Mouse (Mus musculus) bone marrow macrophage, adult 2 months (primary cell): ENCODE data around the gene Skil. TPM values are rescaled to one million over a fixed set of nuclear protein-coding genes. Genes with fewer than 3 reads are reported as not detected.
"Not testable (repeated sequence)": the region's sequence is repeated elsewhere in the genome, so short reads cannot be mapped to it uniquely, and the experiment has no call there.

Experiments used
- H3K27ac ChIP-seq: 2 replicates; pipeline ENCODE4 v1.5.1; 2012; ENCODE audit warnings: low read depth, low read length; ENCODE audit not compliant: insufficient read depth
- H3K4me1 ChIP-seq: 2 replicates; pipeline ENCODE4 v1.6.1; 2012; ENCODE audit warnings: low read length; ENCODE audit not compliant: control insufficient read depth, insufficient read depth
- H3K4me3 ChIP-seq: 2 replicates; pipeline ENCODE4 v1.5.1; 2012; ENCODE audit warnings: mild to moderate bottlenecking, low read length, moderate library complexity; ENCODE audit not compliant: insufficient read depth
- CTCF ChIP-seq: IDR thresholded peaks from 2 replicates; pipeline ENCODE4 v1.5.1; 2012; ENCODE audit warnings: low read depth, mild to moderate bottlenecking, low read length, moderate library complexity
- POLR2A ChIP-seq: IDR thresholded peaks from 2 replicates; pipeline ENCODE4 v1.6.1; 2012; ENCODE audit warnings: mild to moderate bottlenecking, low read depth, low read length, borderline replicate concordance
- polyA plus RNA-seq: library from polyadenylated mRNA; stranded (reverse); fragments of >200 nt; gene quantifications from 2 replicates; pipeline ENCODE4 v1.2.4, GENCODE M21; 2012; ENCODE audit not compliant: missing spikeins, insufficient read depth, insufficient read length

Skil gene
- polyA plus RNA-seq, 1 experiment, result 35.5 TPM

GRCm38 (mm10) chr3:31138454-31139424 lies 43.9 kb downstream of the Skil start:
- H3K27ac ChIP-seq, result 0 out of 2 replicates have a peak overlapping the region, but pooled peaks have one; percentile 28
- peaks cover 17% of the 10 kb centered on the region for H3K4me1 ChIP-seq
- no peak for TF ChIP-seq POLR2A
- TF ChIP-seq CTCF, result peak; percentile 36; the same call in 1 of the 2 replicates
- H3K4me3 ChIP-seq, result peak overlapping the region; percentile 20; the same call in 1 of the 2 replicates

GRCm38 (mm10) chr3:31141621-31142020 lies 46.8 kb downstream of the Skil start:
- Histone ChIP-seq H3K27ac (no peak overlapping the region), H3K4me3 (no peak overlapping the region), H3K4me1 (peaks cover 4% of the 10 kb centered on the region)
- TF ChIP-seq CTCF (no peak), POLR2A (no peak)

- not testable (repeated sequence) for H3K27ac ChIP-seq, H3K4me3 ChIP-seq, H3K4me1 ChIP-seq
Observed at GRCm38 (mm10) chr3:31145222-31145621, 50.4 kb downstream of the Skil start.

GRCm38 (mm10) chr3:31145641-31146290 lies 50.9 kb downstream of the Skil start:
- H3K4me3 ChIP-seq, result no peak overlapping the region
- H3K27ac ChIP-seq, result no peak overlapping the region
- no peak for TF ChIP-seq POLR2A
- peak; percentile 88 for TF ChIP-seq CTCF
- 0 out of 2 replicates have a peak, but pooled peaks cover 2% of the 10 kb centered on the region for H3K4me1 ChIP-seq

GRCm38 (mm10) chr3:31148595-31148994 lies 53.7 kb downstream of the Skil start:
- Histone ChIP-seq H3K4me1 (0 out of 2 replicates have a peak, but pooled peaks cover 2% of the 10 kb centered on the region), H3K27ac (no peak overlapping the region), H3K4me3 (no peak overlapping the region)
- TF ChIP-seq CTCF, result no peak
- TF ChIP-seq POLR2A, result no peak

- H3K4me1 ChIP-seq, result 0 out of 2 replicates have a peak, but pooled peaks cover 2% of the 10 kb centered on the region
- TF ChIP-seq CTCF (no peak), POLR2A (no peak)
- H3K4me3 ChIP-seq, result peak within 1 kb of the TSS; percentile 14
- H3K27ac ChIP-seq, result no peak within 1 kb of the TSS
Observed at GRCm38 (mm10) chr3:31149706-31150105, 54.8 kb downstream of the Skil start, which contains the start of gene Cldn11. TSS of gene Cldn11 (plus strand) at chr3:31149920.

GRCm38 (mm10) chr3:31152108-31152507 lies 57.2 kb downstream of the Skil start:
- TF ChIP-seq CTCF (no peak), POLR2A (no peak)
- H3K4me3 ChIP-seq, result no peak overlapping the region
- no peak overlapping the region for H3K27ac ChIP-seq
- H3K4me1 ChIP-seq, result no peaks in the 10 kb centered on the region

GRCm38 (mm10) chr3:31156126-31156525 lies 61.3 kb downstream of the Skil start:
- no peak overlapping the region for H3K4me3 ChIP-seq
- no peak for TF ChIP-seq POLR2A
- no peak for TF ChIP-seq CTCF
- no peaks in the 10 kb centered on the region for H3K4me1 ChIP-seq
- no peak overlapping the region for H3K27ac ChIP-seq

GRCm38 (mm10) chr3:31157776-31158175 lies 62.9 kb downstream of the Skil start:
- TF ChIP-seq POLR2A (no peak), CTCF (no peak)
- H3K4me3 ChIP-seq, result no peak overlapping the region
- H3K27ac ChIP-seq, result no peak overlapping the region
- H3K4me1 ChIP-seq, result no peaks in the 10 kb centered on the region

- Histone ChIP-seq H3K4me3 (no peak overlapping the region), H3K4me1 (no peaks in the 10 kb centered on the region), H3K27ac (no peak overlapping the region)
- TF ChIP-seq CTCF, result no peak
- no peak for TF ChIP-seq POLR2A
Observed at GRCm38 (mm10) chr3:31160046-31160445, 65.2 kb downstream of the Skil start.
